Mouse (Mus musculus) fat pad, adult 2 months (tissue): ENCODE measurements around the gene Mgat5.
A peak's percentile ranks its signal among the peaks of the same experiment; 100 is the strongest.

Experiments
- DNase-seq: peaks from one replicate; pipeline ENCODE4 v3.0.0-alpha.2; 2011; ENCODE audit warnings: low read depth, low spot score; ENCODE audit errors: extremely low read depth

Gene Mgat5

GRCm38 (mm10) chr1:127204817-127205485, at the start of gene Mgat5:
Gene Mgat5, plus strand, starts transcription at chr1:127205015.
- peak; percentile 45 for DNase-seq

GRCm38 (mm10) chr1:127160118-127160760, 44.6 kb upstream of the Mgat5 start:
- DNase-seq, result no peak

GRCm38 (mm10) chr1:127164589-127165160, 40.1 kb upstream of the Mgat5 start:
- no peak for DNase-seq

GRCm38 (mm10) chr1:127166521-127166920, 38.3 kb upstream of the Mgat5 start:
- no peak for DNase-seq

- DNase-seq, result no peak
Measured at GRCm38 (mm10) chr1:127167586-127167985, 37.2 kb upstream of the Mgat5 start.

GRCm38 (mm10) chr1:127168205-127168604, 36.6 kb upstream of the Mgat5 start:
- no peak for DNase-seq

- no peak for DNase-seq
Measured at GRCm38 (mm10) chr1:127169516-127169915, 35.3 kb upstream of the Mgat5 start.

GRCm38 (mm10) chr1:127171361-127171760, 33.5 kb upstream of the Mgat5 start:
- no peak for DNase-seq

- DNase-seq, result no peak
Measured at GRCm38 (mm10) chr1:127173448-127173847, 31.4 kb upstream of the Mgat5 start.

- no peak for DNase-seq
Measured at GRCm38 (mm10) chr1:127192396-127192795, 12.4 kb upstream of the Mgat5 start.

- no peak for DNase-seq
Measured at GRCm38 (mm10) chr1:127199186-127199585, 5.6 kb upstream of the Mgat5 start.

- no peak for DNase-seq
Measured at GRCm38 (mm10) chr1:127202360-127202759, 2.5 kb upstream of the Mgat5 start.

GRCm38 (mm10) chr1:127203231-127203764, 1.5 kb upstream of the Mgat5 start:
- no peak for DNase-seq

GRCm38 (mm10) chr1:127205501-127206019, 745 bp downstream of the Mgat5 start:
- no peak for DNase-seq

- DNase-seq, result no peak
Measured at GRCm38 (mm10) chr1:127206020-127206641, 1.3 kb downstream of the Mgat5 start.

GRCm38 (mm10) chr1:127206881-127207555, 2.2 kb downstream of the Mgat5 start:
- DNase-seq, result no peak

GRCm38 (mm10) chr1:127208167-127208566, 3.4 kb downstream of the Mgat5 start:
- no peak for DNase-seq

GRCm38 (mm10) chr1:127212812-127213211, 8.0 kb downstream of the Mgat5 start:
- no peak for DNase-seq

GRCm38 (mm10) chr1:127213434-127213833, 8.6 kb downstream of the Mgat5 start:
- DNase-seq, result no peak

GRCm38 (mm10) chr1:127214585-127215232, 9.9 kb downstream of the Mgat5 start:
- DNase-seq, result no peak
